Mouse (Mus musculus): ENCODE results near the gene Inhbb. TPM values are rescaled to one million over a fixed set of nuclear protein-coding genes. Genes with fewer than 3 reads are reported as not detected.

Inhbb gene
- polyA plus RNA-seq, 1 experiment from 2014 or later, result 1.3 TPM

- DNase-seq (ENCODE audit: low spot score), result no peak
- ATAC-seq (ENCODE audit: low read depth), result no peak
- H3K9ac ChIP-seq (ENCODE audit: low read depth, low read length), result no peak overlapping the region
Measured at GRCm38 (mm10) chr1:119450651-119451345, 28.8 kb upstream of the Inhbb start.

DNA sequence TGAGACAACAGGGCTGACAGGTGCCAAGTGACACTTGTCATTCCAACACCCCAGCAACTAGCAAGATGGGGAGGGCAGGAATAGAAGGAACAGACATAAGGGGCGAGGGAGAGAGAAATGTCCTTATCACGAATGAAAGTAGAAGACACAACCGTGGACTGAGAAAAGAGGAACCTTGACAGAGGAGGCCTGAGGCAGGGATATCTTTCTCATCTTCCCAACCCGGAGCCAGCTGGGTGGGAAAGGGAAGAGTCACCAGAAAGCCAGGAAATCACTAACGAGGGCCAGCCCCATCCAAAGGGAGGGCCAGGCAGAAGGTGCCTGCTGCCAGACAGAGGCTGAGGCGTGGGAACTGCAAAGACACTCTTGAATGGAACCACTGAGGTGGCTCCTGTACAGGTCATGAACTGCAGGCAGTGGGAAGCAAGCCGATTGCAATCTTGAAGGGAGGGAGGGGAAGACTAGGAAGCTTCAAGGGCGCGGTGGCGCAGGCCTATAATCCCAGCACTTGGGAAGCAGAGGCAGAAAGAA lies 24.8 kb upstream of the Inhbb start:
- no peak for ATAC-seq (ENCODE audit: low read depth)
- no peak for DNase-seq (ENCODE audit: low spot score)
- H3K27ac ChIP-seq (replicated peaks; ENCODE audit: low read depth, low read length), result no peak overlapping the region

More at GRCm38 (mm10) chr1:119450651-119451345, 28.8 kb upstream of the Inhbb start:
- Histone ChIP-seq H3K9me3 (ENCODE audit: control insufficient read depth, low read length) (no peaks in the 10 kb centered on the region), H3K27me3 (replicated peaks; ENCODE audit: control insufficient read depth, insufficient read depth, low read length) (no peaks in the 10 kb centered on the region), H3K4me3 (ENCODE audit: low read depth, low read length) (no peak overlapping the region), H3K36me3 (ENCODE audit: control insufficient read depth, insufficient read depth, low read length) (no peaks in the 10 kb centered on the region), H3K27ac (replicated peaks; ENCODE audit: low read depth, low read length) (no peak overlapping the region), H3K4me2 (ENCODE audit: low read depth, low read length) (no peak overlapping the region), H3K4me1 (ENCODE audit: control insufficient read depth, insufficient read depth, low read length) (no peaks in the 10 kb centered on the region)
- 68% methylated on average over 10 of the region's 10 CpGs for WGBS

DNA sequence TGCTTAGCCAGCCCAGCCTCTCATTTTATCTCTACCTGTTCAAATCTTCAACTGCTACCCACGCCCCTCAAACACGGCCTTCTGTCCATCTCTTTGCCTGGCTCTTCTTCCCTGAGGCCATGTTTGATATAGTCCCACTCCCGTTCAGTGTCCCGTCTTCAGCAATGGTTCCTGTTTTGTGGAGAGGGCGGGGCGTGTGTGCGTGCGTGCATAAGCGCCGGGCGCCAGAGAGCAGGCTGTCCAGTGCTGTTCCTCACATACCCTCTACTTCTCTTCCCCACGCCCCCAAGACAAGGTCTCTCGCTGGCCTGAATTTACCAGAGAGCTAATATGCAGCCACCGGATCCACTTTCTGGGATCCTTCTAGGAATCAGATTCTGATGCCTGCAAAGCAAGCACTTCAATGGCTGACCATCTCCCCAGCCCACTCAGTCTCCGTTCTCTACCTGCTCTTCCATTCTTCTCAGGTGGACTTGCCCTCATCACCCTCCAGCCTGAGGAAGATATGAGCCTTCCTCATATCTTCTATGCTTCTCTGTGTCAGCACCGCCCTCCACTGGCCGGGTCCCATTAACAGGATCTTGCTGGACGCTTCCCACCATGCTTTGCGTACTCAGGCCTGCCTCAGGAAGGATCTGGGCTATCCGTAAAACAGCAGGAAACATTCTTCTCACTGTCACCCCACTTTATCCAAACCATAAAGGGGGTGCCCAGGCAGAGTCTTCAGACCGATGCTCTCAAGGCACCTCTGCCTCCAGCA lies 21.7 kb upstream of the Inhbb start:
- no peak overlapping the region for H3K4me2 ChIP-seq (ENCODE audit: low read depth, low read length)
- H3K36me3 ChIP-seq (ENCODE audit: control insufficient read depth, insufficient read depth, low read length), result no peaks in the 10 kb centered on the region
- DNase-seq (ENCODE audit: low spot score), result no peak
- no peak overlapping the region for H3K9ac ChIP-seq (ENCODE audit: low read depth, low read length)
- no peak for ATAC-seq (ENCODE audit: low read depth)
- no peak overlapping the region for H3K4me3 ChIP-seq (ENCODE audit: low read depth, low read length)
- H3K27ac ChIP-seq (replicated peaks; ENCODE audit: low read depth, low read length), result no peak overlapping the region
- H3K9me3 ChIP-seq (ENCODE audit: control insufficient read depth, low read length), result no peaks in the 10 kb centered on the region
- 86% methylated on average over 21 of the region's 21 CpGs for WGBS
- H3K4me1 ChIP-seq (ENCODE audit: control insufficient read depth, insufficient read depth, low read length), result no peaks in the 10 kb centered on the region
- H3K27me3 ChIP-seq (replicated peaks; ENCODE audit: control insufficient read depth, insufficient read depth, low read length), result no peaks in the 10 kb centered on the region

More for the DNA sequence above, 24.8 kb upstream of the Inhbb start:
- no peak overlapping the region for H3K9ac ChIP-seq (ENCODE audit: low read depth, low read length)
- no peak overlapping the region for H3K4me3 ChIP-seq (ENCODE audit: low read depth, low read length)
- no peak overlapping the region for H3K4me2 ChIP-seq (ENCODE audit: low read depth, low read length)
- no peaks in the 10 kb centered on the region for H3K9me3 ChIP-seq (ENCODE audit: control insufficient read depth, low read length)
- no peaks in the 10 kb centered on the region for H3K27me3 ChIP-seq (replicated peaks; ENCODE audit: control insufficient read depth, insufficient read depth, low read length)
- no peaks in the 10 kb centered on the region for H3K36me3 ChIP-seq (ENCODE audit: control insufficient read depth, insufficient read depth, low read length)
- 64% methylated on average over 10 of the region's 10 CpGs for WGBS
- H3K4me1 ChIP-seq (ENCODE audit: control insufficient read depth, insufficient read depth, low read length), result no peaks in the 10 kb centered on the region

DNA sequence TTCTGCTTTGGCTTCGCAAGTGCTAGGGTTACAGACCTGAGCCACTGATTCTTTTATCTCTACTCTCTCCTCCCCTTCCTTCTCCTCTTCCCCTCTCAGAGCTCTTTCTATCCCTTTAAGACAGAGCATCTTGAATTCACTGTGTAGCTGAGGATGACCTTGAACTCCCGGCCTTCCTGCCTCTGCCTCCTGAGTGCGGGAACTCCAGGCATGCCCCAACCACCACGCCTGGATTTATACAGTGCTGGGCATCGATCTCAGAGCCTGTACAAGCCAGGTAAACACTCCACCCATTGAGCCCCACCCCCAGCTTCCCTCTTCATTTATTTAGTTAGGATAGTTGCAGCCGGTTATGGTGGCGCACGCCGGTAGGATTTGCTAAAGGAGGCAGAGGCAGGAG lies 20.9 kb upstream of the Inhbb start:
- ATAC-seq (ENCODE audit: low read depth) (no peak), DNase-seq (ENCODE audit: low spot score) (no peak)
- Histone ChIP-seq H3K36me3 (ENCODE audit: control insufficient read depth, insufficient read depth, low read length) (no peaks in the 10 kb centered on the region), H3K9ac (ENCODE audit: low read depth, low read length) (no peak overlapping the region), H3K4me1 (ENCODE audit: control insufficient read depth, insufficient read depth, low read length) (no peaks in the 10 kb centered on the region), H3K27me3 (replicated peaks; ENCODE audit: control insufficient read depth, insufficient read depth, low read length) (no peaks in the 10 kb centered on the region), H3K9me3 (ENCODE audit: control insufficient read depth, low read length) (no peaks in the 10 kb centered on the region), H3K27ac (replicated peaks; ENCODE audit: low read depth, low read length) (no peak overlapping the region), H3K4me3 (ENCODE audit: low read depth, low read length) (no peak overlapping the region), H3K4me2 (ENCODE audit: low read depth, low read length) (no peak overlapping the region)
- 87% methylated on average over 9 of the region's 9 CpGs for WGBS

GRCm38 (mm10) chr1:119438105-119438637 lies 16.1 kb upstream of the Inhbb start:
- no peaks in the 10 kb centered on the region for H3K9me3 ChIP-seq (ENCODE audit: control insufficient read depth, low read length)
- no peak for DNase-seq (ENCODE audit: low spot score)
- no peak overlapping the region for H3K4me2 ChIP-seq (ENCODE audit: low read depth, low read length)
- H3K9ac ChIP-seq (ENCODE audit: low read depth, low read length), result no peak overlapping the region
- no peaks in the 10 kb centered on the region for H3K27me3 ChIP-seq (replicated peaks; ENCODE audit: control insufficient read depth, insufficient read depth, low read length)
- H3K4me3 ChIP-seq (ENCODE audit: low read depth, low read length), result no peak overlapping the region
- H3K36me3 ChIP-seq (ENCODE audit: control insufficient read depth, insufficient read depth, low read length), result no peaks in the 10 kb centered on the region
- ATAC-seq (ENCODE audit: low read depth), result no peak
- WGBS, result 89% methylated on average over 9 of the region's 9 CpGs
- H3K27ac ChIP-seq (replicated peaks; ENCODE audit: low read depth, low read length), result no peak overlapping the region
- no peaks in the 10 kb centered on the region for H3K4me1 ChIP-seq (ENCODE audit: control insufficient read depth, insufficient read depth, low read length)

DNA sequence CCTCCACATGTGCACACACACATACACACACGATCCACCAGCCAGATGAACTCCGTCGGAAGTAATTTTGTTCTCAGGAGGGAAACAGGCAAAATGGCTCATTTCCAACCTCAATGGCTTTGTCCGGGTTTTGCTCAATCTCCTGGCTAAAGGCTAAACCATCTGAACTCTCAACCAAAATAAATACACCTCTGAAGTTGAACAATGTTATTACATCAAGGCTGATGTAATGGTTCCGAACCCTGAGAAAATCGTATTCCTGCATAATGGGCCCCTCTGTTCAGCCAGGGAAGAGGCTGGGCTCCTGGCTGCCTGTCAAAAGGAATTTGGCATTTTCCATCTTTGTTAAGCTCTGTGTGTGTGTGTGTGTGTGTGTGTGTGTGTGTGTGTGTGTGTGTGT lies 15.4 kb upstream of the Inhbb start:
- Histone ChIP-seq H3K9ac (ENCODE audit: low read depth, low read length) (no peak overlapping the region), H3K36me3 (ENCODE audit: control insufficient read depth, insufficient read depth, low read length) (no peaks in the 10 kb centered on the region), H3K27me3 (replicated peaks; ENCODE audit: control insufficient read depth, insufficient read depth, low read length) (no peaks in the 10 kb centered on the region), H3K9me3 (ENCODE audit: control insufficient read depth, low read length) (no peaks in the 10 kb centered on the region), H3K4me3 (ENCODE audit: low read depth, low read length) (no peak overlapping the region), H3K4me1 (ENCODE audit: control insufficient read depth, insufficient read depth, low read length) (no peaks in the 10 kb centered on the region), H3K27ac (replicated peaks; ENCODE audit: low read depth, low read length) (no peak overlapping the region), H3K4me2 (ENCODE audit: low read depth, low read length) (no peak overlapping the region)
- WGBS, result 47% methylated on average over 6 of the region's 6 CpGs
- DNase-seq (ENCODE audit: low spot score), result no peak
- ATAC-seq (ENCODE audit: low read depth), result no peak

- H3K4me3 ChIP-seq (ENCODE audit: low read depth, low read length), result no peak overlapping the region
- H3K27me3 ChIP-seq (replicated peaks; ENCODE audit: control insufficient read depth, insufficient read depth, low read length), result peaks cover 68% of the 10 kb centered on the region
- DNase-seq (ENCODE audit: low spot score) (no peak), ATAC-seq (ENCODE audit: low read depth) (no peak)
- H3K36me3 ChIP-seq (ENCODE audit: control insufficient read depth, insufficient read depth, low read length), result no peaks in the 10 kb centered on the region
- peaks cover 10% of the 10 kb centered on the region for H3K4me1 ChIP-seq (ENCODE audit: control insufficient read depth, insufficient read depth, low read length)
- no peak overlapping the region for H3K4me2 ChIP-seq (ENCODE audit: low read depth, low read length)
- H3K9me3 ChIP-seq (ENCODE audit: control insufficient read depth, low read length), result no peaks in the 10 kb centered on the region
- no peak overlapping the region for H3K27ac ChIP-seq (replicated peaks; ENCODE audit: low read depth, low read length)
- H3K9ac ChIP-seq (ENCODE audit: low read depth, low read length), result no peak overlapping the region
- 24% methylated on average over 6 of the region's 6 CpGs for WGBS
Measured at GRCm38 (mm10) chr1:119424141-119424860, 2.3 kb upstream of the Inhbb start.

DNA sequence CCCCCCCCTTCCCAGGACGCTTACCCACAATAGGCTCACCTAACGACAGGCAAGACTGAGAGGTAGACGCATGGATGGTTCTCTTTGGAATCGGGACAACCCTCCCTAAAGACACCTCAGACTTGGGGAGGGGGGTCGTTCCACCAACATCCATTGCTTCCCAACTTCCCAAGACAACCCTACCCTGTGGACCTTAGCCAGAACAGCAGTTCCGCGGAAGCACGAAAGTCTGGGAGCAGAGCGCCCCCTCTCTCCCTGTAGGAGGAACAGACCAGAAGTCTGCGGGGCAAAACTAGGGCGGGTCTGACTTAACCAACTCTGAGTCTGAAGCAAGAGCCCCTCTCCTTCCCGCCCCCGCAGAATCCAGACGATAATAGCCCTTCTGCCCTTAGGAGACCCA lies 1.5 kb upstream of the Inhbb start:
- DNase-seq (ENCODE audit: low spot score) (peak; percentile 64), ATAC-seq (ENCODE audit: low read depth) (no peak)
- peaks cover 10% of the 10 kb centered on the region for H3K4me1 ChIP-seq (ENCODE audit: control insufficient read depth, insufficient read depth, low read length)
- H3K4me2 ChIP-seq (ENCODE audit: low read depth, low read length), result no peak overlapping the region
- H3K9ac ChIP-seq (ENCODE audit: low read depth, low read length), result no peak overlapping the region
- no peaks in the 10 kb centered on the region for H3K36me3 ChIP-seq (ENCODE audit: control insufficient read depth, insufficient read depth, low read length)
- no peaks in the 10 kb centered on the region for H3K9me3 ChIP-seq (ENCODE audit: control insufficient read depth, low read length)
- H3K4me3 ChIP-seq (ENCODE audit: low read depth, low read length), result no peak overlapping the region
- H3K27me3 ChIP-seq (replicated peaks; ENCODE audit: control insufficient read depth, insufficient read depth, low read length), result peaks cover 76% of the 10 kb centered on the region
- no peak overlapping the region for H3K27ac ChIP-seq (replicated peaks; ENCODE audit: low read depth, low read length)
- 4% methylated on average over 9 of the region's 14 CpGs for WGBS
